Mouse (Mus musculus): ENCODE measurements around the gene Taf7l. TPM values are rescaled to one million over a fixed set of nuclear protein-coding genes. Genes with fewer than 3 reads are reported as not detected.

The Taf7l gene
- polyA plus RNA-seq, 1 experiment from 2014 or later = not detected

DNA sequence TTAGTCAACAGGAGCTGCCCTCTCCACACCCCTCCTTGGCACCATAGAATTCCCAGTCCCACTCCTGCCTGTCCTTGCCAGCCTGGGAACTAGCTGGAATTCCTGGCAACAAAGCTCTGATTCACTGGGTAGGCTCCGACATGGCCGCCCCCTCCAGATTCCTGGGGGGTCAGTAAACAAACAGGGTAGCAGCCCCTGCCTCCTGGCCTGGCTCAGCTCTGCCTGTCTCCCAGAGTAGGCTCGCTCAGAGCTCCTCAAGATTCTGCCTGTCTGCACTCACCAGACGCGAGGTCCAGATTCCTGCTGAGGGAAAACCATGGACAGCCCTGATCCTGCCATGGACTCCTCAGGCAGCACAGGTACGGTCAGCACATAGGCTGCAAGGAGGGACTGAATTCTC, 49.5 kb downstream of the Taf7l start:
- no peaks in the 10 kb centered on the region for H3K27me3 ChIP-seq (ENCODE audit: control insufficient read depth, insufficient read depth, low read length)
- no peak overlapping the region for H3K27ac ChIP-seq (replicated peaks; ENCODE audit: low read depth, low read length)
- no peak for ATAC-seq (ENCODE audit: insufficient number of reproducible peaks, low FRiP score, low TSS enrichment, low read depth)
- no peak overlapping the region for H3K9ac ChIP-seq (ENCODE audit: low read length)
- WGBS = 75% methylated on average over 6 of the region's 6 CpGs
- no peak overlapping the region for H3K4me3 ChIP-seq (ENCODE audit: low read depth, low read length)
- no peak overlapping the region for H3K4me2 ChIP-seq (ENCODE audit: low read depth, severe bottlenecking)
- H3K36me3 ChIP-seq (ENCODE audit: control insufficient read depth, insufficient read depth, low read length) = no peaks in the 10 kb centered on the region
- H3K4me1 ChIP-seq (ENCODE audit: control insufficient read depth, insufficient read depth, low read length) = no peaks in the 10 kb centered on the region
- no peaks in the 10 kb centered on the region for H3K9me3 ChIP-seq (ENCODE audit: control insufficient read depth, low read length)
- no peak for DNase-seq (ENCODE audit: low spot score)

DNA sequence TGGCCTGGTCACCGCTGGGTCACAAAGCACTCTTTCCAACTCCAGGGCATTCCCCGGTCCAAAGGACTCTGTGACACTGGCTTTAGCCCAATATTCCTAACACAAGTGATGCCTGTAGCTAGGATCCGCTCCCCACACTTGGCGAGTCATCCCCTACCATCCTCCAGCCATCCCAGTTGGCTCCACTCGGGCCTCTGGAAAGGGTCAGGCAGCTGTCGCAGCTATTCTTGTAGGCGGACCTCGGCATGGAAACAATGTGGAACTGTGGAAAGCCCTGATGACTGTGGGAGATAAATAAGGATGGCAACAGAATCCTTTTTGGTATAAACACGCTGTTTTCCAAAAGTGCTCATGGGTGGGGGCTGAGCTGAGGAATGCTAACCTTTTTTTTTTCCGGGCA, 50.5 kb downstream of the Taf7l start:
- H3K9ac ChIP-seq (ENCODE audit: low read length) = no peak overlapping the region
- H3K4me3 ChIP-seq (ENCODE audit: low read depth, low read length) = no peak overlapping the region
- 91% methylated on average over 10 of the region's 10 CpGs for WGBS
- no peak for ATAC-seq (ENCODE audit: insufficient number of reproducible peaks, low FRiP score, low TSS enrichment, low read depth)
- no peak for DNase-seq (ENCODE audit: low spot score)
- no peak overlapping the region for H3K4me2 ChIP-seq (ENCODE audit: low read depth, severe bottlenecking)
- no peaks in the 10 kb centered on the region for H3K36me3 ChIP-seq (ENCODE audit: control insufficient read depth, insufficient read depth, low read length)
- no peaks in the 10 kb centered on the region for H3K4me1 ChIP-seq (ENCODE audit: control insufficient read depth, insufficient read depth, low read length)
- H3K27me3 ChIP-seq (ENCODE audit: control insufficient read depth, insufficient read depth, low read length) = no peaks in the 10 kb centered on the region
- H3K27ac ChIP-seq (replicated peaks; ENCODE audit: low read depth, low read length) = no peak overlapping the region
- H3K9me3 ChIP-seq (ENCODE audit: control insufficient read depth, low read length) = no peaks in the 10 kb centered on the region

DNA sequence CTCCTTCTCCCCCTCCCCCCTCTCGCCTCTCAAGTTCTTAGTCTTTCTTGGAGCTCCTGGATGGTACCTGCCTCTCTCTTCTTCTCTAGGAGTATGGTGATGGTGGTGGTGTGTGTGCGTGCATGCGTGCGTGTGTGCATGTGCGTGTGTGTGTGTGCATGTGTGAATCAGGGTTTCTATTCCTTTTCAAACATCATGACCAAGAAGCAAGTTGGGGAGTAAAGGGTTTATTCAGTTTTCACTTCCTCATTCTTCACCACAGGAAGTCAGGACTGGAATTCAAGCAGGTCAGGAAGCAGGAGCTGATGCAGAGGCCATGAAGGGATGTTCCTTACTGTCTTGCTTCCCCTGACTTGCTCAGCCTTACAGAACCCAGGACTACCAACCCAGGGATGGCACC, 52.0 kb downstream of the Taf7l start:
- 93% methylated on average over 5 of the region's 5 CpGs for WGBS
- H3K4me3 ChIP-seq (ENCODE audit: low read depth, low read length) = no peak overlapping the region
- no peak overlapping the region for H3K4me2 ChIP-seq (ENCODE audit: low read depth, severe bottlenecking)
- no peak overlapping the region for H3K9ac ChIP-seq (ENCODE audit: low read length)
- no peaks in the 10 kb centered on the region for H3K9me3 ChIP-seq (ENCODE audit: control insufficient read depth, low read length)
- H3K4me1 ChIP-seq (ENCODE audit: control insufficient read depth, insufficient read depth, low read length) = no peaks in the 10 kb centered on the region
- no peaks in the 10 kb centered on the region for H3K27me3 ChIP-seq (ENCODE audit: control insufficient read depth, insufficient read depth, low read length)
- no peak overlapping the region for H3K27ac ChIP-seq (replicated peaks; ENCODE audit: low read depth, low read length)
- ATAC-seq (ENCODE audit: insufficient number of reproducible peaks, low FRiP score, low TSS enrichment, low read depth) (no peak), DNase-seq (ENCODE audit: low spot score) (no peak)
- H3K36me3 ChIP-seq (ENCODE audit: control insufficient read depth, insufficient read depth, low read length) = no peaks in the 10 kb centered on the region

DNA sequence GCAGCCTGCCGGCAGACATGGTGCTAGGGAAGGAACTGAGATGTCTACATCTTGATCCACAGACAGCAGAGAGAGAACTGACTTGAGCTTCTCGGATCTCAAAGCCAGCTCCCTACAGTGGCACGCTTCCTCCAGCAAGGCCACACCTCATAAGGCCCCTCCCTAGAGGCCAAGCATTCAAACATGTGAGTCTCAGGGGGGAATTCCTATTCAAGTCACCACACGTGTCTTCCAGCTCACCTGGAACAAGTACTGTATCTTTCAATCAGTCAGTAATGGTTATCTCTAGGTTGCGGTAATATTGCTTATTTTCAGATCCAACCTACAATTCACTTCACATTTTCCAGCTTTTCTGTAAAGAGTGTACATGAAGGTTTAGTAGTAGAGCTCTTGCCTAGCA, 56.2 kb downstream of the Taf7l start:
- no peak overlapping the region for H3K4me2 ChIP-seq (ENCODE audit: low read depth, severe bottlenecking)
- no peaks in the 10 kb centered on the region for H3K36me3 ChIP-seq (ENCODE audit: control insufficient read depth, insufficient read depth, low read length)
- ATAC-seq (ENCODE audit: insufficient number of reproducible peaks, low FRiP score, low TSS enrichment, low read depth) (no peak), DNase-seq (ENCODE audit: low spot score) (no peak)
- H3K4me1 ChIP-seq (ENCODE audit: control insufficient read depth, insufficient read depth, low read length) = no peaks in the 10 kb centered on the region
- H3K9me3 ChIP-seq (ENCODE audit: control insufficient read depth, low read length) = no peaks in the 10 kb centered on the region
- no peak overlapping the region for H3K9ac ChIP-seq (ENCODE audit: low read length)
- no peaks in the 10 kb centered on the region for H3K27me3 ChIP-seq (ENCODE audit: control insufficient read depth, insufficient read depth, low read length)
- WGBS = 87% methylated on average over 5 of the region's 5 CpGs
- H3K27ac ChIP-seq (replicated peaks; ENCODE audit: low read depth, low read length) = no peak overlapping the region
- H3K4me3 ChIP-seq (ENCODE audit: low read depth, low read length) = no peak overlapping the region

DNA sequence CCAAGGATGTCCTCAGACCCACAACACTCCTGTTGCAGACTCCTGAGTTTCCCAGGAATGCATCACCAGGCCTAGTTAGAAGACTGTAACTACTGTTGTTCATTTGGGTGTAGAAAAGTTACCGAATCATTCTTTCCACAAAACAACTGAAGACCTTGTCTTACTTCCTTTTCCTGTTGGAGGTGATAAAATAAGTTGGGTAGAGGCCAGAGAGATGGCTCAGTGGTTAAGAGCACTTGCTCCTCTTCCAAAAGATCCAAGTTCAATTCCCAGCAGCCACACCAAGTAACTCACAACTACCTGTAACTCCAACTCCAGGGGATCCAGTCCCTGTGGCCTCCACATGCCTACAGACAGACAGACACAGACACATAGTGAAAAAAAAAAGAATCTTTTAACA, 64.2 kb downstream of the Taf7l start:
- ATAC-seq (ENCODE audit: insufficient number of reproducible peaks, low FRiP score, low TSS enrichment, low read depth) (no peak), DNase-seq (ENCODE audit: low spot score) (no peak)
- H3K4me3 ChIP-seq (ENCODE audit: low read depth, low read length) = no peak overlapping the region
- H3K9ac ChIP-seq (ENCODE audit: low read length) = no peak overlapping the region
- WGBS = 90% methylated on average over 1 of the region's 1 CpGs
- H3K9me3 ChIP-seq (ENCODE audit: control insufficient read depth, low read length) = no peaks in the 10 kb centered on the region
- no peaks in the 10 kb centered on the region for H3K36me3 ChIP-seq (ENCODE audit: control insufficient read depth, insufficient read depth, low read length)
- H3K27me3 ChIP-seq (ENCODE audit: control insufficient read depth, insufficient read depth, low read length) = no peaks in the 10 kb centered on the region
- no peak overlapping the region for H3K27ac ChIP-seq (replicated peaks; ENCODE audit: low read depth, low read length)
- H3K4me1 ChIP-seq (ENCODE audit: control insufficient read depth, insufficient read depth, low read length) = no peaks in the 10 kb centered on the region
- no peak overlapping the region for H3K4me2 ChIP-seq (ENCODE audit: low read depth, severe bottlenecking)

Other genes with a start within 250 kb of the Taf7l start
- gene Trmt2b, start 199.5 kb downstream of the Taf7l start, polyA plus RNA-seq (2014; fragmentation: Nextera tagmentation; extraction: Ambion mirVana) = 11.6 and 11.8 TPM in 2 replicates
- 6.5 and 7.3 TPM in 2 replicates for gene Tmem35a, start 181.3 kb downstream of the Taf7l start, polyA plus RNA-seq (2014; fragmentation: Nextera tagmentation; extraction: Ambion mirVana)
- 36.4 and 37.9 TPM in 2 replicates for gene Cenpi, start 168.4 kb downstream of the Taf7l start, polyA plus RNA-seq (2014; fragmentation: Nextera tagmentation; extraction: Ambion mirVana)
- gene Drp2, start 71.9 kb downstream of the Taf7l start, polyA plus RNA-seq (2014; fragmentation: Nextera tagmentation; extraction: Ambion mirVana) = 1.9 and 2.3 TPM in 2 replicates
- gene Timm8a1, start 65.4 kb upstream of the Taf7l start, polyA plus RNA-seq (2014; fragmentation: Nextera tagmentation; extraction: Ambion mirVana) = 79.4 and 81.4 TPM in 2 replicates
- gene Btk, start 107.1 kb upstream of the Taf7l start, polyA plus RNA-seq (2014; fragmentation: Nextera tagmentation; extraction: Ambion mirVana) = 0.93 and 1.2 TPM in 2 replicates
- gene Rpl36a, start 109.2 kb upstream of the Taf7l start, polyA plus RNA-seq (2014; fragmentation: Nextera tagmentation; extraction: Ambion mirVana) = 425 and 470 TPM in 2 replicates
- gene Gla, start 124.6 kb upstream of the Taf7l start, polyA plus RNA-seq (2014; fragmentation: Nextera tagmentation; extraction: Ambion mirVana) = 4.0 and 5.1 TPM in 2 replicates
- gene Hnrnph2, start 124.7 kb upstream of the Taf7l start, polyA plus RNA-seq (2014; fragmentation: Nextera tagmentation; extraction: Ambion mirVana) = 144 and 172 TPM in 2 replicates
- 6.3 and 6.9 TPM in 2 replicates for gene Armcx4, start 210.0 kb upstream of the Taf7l start, polyA plus RNA-seq (2014; fragmentation: Nextera tagmentation; extraction: Ambion mirVana)
- gene Armcx1, start 241.5 kb upstream of the Taf7l start, polyA plus RNA-seq (2014; fragmentation: Nextera tagmentation; extraction: Ambion mirVana) = 44.3 and 47.1 TPM in 2 replicates

All from limb, embryonic 11.5 days (tissue).